Mouse (Mus musculus): ENCODE data around the gene Gm7137.
"Not testable (repeated sequence)": the region's sequence is repeated elsewhere in the genome, so short reads cannot be mapped to it uniquely, and the experiment has no call there.

Gene Gm7137

DNA sequence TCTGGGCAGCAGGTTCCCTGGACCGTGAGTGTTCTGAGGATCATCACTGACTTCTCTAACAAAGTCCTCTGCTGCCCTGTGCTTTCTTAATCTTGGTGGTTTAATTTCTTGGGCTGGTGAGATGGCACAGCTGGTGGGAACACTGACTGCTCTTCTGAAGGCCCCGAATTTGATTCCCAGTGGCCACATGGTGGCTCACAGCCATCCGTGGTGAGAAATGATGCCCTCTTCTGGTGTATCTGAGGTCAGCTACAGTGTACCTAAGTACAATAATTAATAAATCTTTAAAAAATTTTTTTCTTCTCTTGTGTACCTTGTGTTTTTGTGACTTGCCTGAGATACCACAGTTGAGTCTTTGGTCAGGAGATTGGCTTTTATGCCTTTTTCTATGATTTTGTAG lies 35.7 kb downstream of the Gm7137 start:
- DNase-seq (ENCODE audit: low read depth, low spot score) = not testable (repeated sequence)

DNA sequence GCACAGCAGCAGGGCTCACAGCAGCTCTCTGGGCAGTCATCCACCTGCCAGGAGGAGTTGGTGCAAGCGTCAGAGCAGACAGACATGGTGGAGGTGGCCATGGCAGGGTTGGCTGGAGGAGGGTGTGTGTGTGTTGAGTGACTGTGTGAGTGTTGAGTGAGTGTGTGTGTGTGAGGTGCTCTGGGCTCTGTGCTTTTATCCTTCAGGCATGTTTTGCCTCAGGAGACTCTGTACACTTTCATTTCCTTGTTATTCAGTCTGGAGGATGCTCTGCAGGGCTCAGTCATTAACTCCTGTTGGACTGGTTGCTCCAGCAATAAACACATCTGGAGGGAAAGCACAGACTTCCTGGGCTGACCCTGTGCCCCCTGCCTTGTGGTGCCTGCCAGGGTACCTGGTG lies 36.7 kb downstream of the Gm7137 start, which contains the start of gene Gm9736:
Gene Gm9736, minus strand, starts transcription at position 101 of the 400 bp plus-strand sequence.
- DNase-seq (ENCODE audit: low read depth, low spot score) = not testable (repeated sequence)

DNA sequence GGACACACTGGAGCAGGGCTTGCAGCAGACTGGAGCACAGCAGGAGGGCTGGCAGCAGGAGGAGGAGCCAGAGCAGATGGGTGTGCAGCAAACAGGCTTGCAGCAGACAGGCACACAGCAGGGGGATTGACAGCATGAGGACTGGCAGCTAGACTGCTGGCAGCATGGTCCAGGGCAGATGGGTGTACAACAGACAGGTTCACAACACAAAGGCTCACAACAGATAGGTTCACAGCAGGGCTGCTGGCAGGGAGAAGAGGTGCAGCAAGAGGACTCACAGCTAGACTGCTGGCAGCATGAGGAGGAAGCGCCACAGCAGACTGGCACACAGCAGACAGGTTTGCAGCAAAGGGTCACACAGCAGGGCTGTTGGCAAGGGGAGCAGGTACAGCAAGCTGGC lies 37.3 kb downstream of the Gm7137 start:
- DNase-seq (ENCODE audit: low read depth, low spot score) = peak; percentile 9

DNA sequence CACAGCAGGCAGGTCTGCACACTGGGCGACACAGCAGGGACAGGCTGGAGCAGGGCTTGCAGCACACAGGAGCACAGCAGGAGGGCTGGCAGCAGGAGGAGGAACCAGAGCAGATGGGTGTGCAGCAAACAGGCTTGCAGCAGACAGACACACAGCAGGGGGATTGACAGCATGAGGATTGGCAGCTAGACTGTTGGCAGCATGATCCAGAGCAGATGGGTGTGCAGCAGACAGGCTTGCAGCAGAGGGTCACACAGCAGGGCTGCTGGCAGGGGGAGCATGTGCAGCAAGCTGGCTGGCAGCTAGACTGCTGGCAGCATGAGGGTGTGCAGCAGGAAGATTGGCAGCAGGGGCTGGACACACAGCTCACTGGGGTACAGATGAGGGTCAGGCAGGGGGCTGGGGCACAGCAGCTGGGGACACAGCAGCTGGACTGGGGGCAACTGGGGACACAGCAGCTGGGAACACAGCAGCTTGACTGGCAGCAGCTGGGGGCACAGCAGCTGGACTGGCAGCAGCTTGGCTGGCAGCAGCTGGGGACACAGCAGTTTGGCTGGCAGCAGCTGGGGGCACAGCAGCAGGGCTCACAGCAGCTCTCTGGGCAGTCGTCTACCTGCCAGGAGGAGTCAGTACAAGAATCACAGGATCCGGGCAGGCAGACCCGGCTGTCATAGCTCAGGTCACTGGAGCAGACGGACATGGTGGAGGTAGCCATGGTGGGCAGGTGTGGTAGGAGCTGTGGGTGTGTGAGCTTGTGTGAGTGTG lies 45.9 kb downstream of the Gm7137 start, which contains the start of gene Gm18596:
Gene Gm18596, minus strand, starts transcription at position 715 of the 765 bp plus-strand sequence.
- DNase-seq (ENCODE audit: low read depth, low spot score) = not testable (repeated sequence)

DNA sequence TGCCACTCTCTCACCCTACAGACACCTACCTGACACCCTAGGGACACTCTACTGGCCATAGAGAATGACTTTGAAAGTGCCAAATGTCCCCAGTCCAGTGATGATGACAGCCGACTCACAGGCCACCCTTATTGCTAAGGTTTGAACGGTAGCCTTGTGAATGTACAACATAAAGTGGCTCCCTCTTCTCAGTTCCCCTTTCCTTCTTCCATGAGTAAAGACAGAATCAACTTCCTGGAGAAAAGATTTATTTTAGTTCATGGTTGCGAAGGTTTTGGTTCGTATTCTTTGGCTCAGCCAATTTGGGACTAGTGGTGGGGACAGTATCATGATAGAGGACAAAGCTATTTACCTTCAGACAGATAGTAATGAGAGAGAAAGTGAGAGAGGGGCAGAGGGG lies 49.1 kb downstream of the Gm7137 start:
- DNase-seq (ENCODE audit: low read depth, low spot score) = no peak

Data from ZHBTc4 (cell line).